Mouse (Mus musculus) embryo, embryonic 11.5 days (tissue): Measurements from ENCODE around the gene Map2k1.

Source experiments
- DNase-seq: peaks from one replicate; pipeline ENCODE4 v3.0.0-alpha.2; 2012; ENCODE audit warnings: low read depth, low spot score

The Map2k1 gene

GRCm38 (mm10) chr9:64250111-64250730 lies 3.2 kb downstream of the Map2k1 start:
- no peak for DNase-seq

GRCm38 (mm10) chr9:64249371-64249770 lies 4.1 kb downstream of the Map2k1 start:
- no peak for DNase-seq

GRCm38 (mm10) chr9:64242381-64242831 lies 11.0 kb downstream of the Map2k1 start:
- DNase-seq, result no peak

GRCm38 (mm10) chr9:64240681-64241080 lies 12.8 kb downstream of the Map2k1 start:
- no peak for DNase-seq

GRCm38 (mm10) chr9:64240116-64240515 lies 13.3 kb downstream of the Map2k1 start:
- DNase-seq, result no peak

GRCm38 (mm10) chr9:64236056-64236455 lies 17.4 kb downstream of the Map2k1 start:
- no peak for DNase-seq

GRCm38 (mm10) chr9:64234768-64235435 lies 18.5 kb downstream of the Map2k1 start, which contains the start of gene Uchl4:
Gene Uchl4, plus strand, starts transcription at chr9:64235201.
- no peak for DNase-seq

GRCm38 (mm10) chr9:64233656-64234055 lies 19.8 kb downstream of the Map2k1 start:
- DNase-seq, result peak; percentile 49

- DNase-seq, result no peak
These were observed 21.0 kb downstream of the Map2k1 start for GRCm38 (mm10) chr9:64232257-64232957.

- DNase-seq, result no peak
These were observed 21.8 kb downstream of the Map2k1 start for GRCm38 (mm10) chr9:64231674-64232073.

- DNase-seq, result no peak
These were observed 22.3 kb downstream of the Map2k1 start for GRCm38 (mm10) chr9:64231171-64231570.

- no peak for DNase-seq
These were observed 24.5 kb downstream of the Map2k1 start for GRCm38 (mm10) chr9:64228972-64229371.

- no peak for DNase-seq
These were observed 25.7 kb downstream of the Map2k1 start for GRCm38 (mm10) chr9:64227736-64228135.

GRCm38 (mm10) chr9:64225805-64226204 lies 27.6 kb downstream of the Map2k1 start:
- DNase-seq, result no peak

- DNase-seq, result no peak
These were observed 31.3 kb downstream of the Map2k1 start for GRCm38 (mm10) chr9:64222098-64222497.

GRCm38 (mm10) chr9:64221480-64221879 lies 32.0 kb downstream of the Map2k1 start:
- no peak for DNase-seq

GRCm38 (mm10) chr9:64220603-64221002 lies 32.8 kb downstream of the Map2k1 start:
- no peak for DNase-seq

- no peak for DNase-seq
These were observed 33.5 kb downstream of the Map2k1 start for GRCm38 (mm10) chr9:64219772-64220420.

GRCm38 (mm10) chr9:64219305-64219704 lies 34.1 kb downstream of the Map2k1 start:
- DNase-seq, result no peak

- DNase-seq, result no peak
These were observed 35.5 kb downstream of the Map2k1 start for GRCm38 (mm10) chr9:64217887-64218286.

GRCm38 (mm10) chr9:64216641-64217040 lies 36.8 kb downstream of the Map2k1 start:
- no peak for DNase-seq

GRCm38 (mm10) chr9:64216090-64216489 lies 37.3 kb downstream of the Map2k1 start:
- DNase-seq, result no peak
